Mouse (Mus musculus) olfactory bulb, adult 2 months (tissue): Measurements from ENCODE around the gene Fbxo21.

Experiments used
- CTCF ChIP-seq: fragments of 200-500 bp; IDR thresholded peaks from 2 replicates; pipeline ENCODE4 v1.5.1; 2012; ENCODE audit warnings: low read depth, mild to moderate bottlenecking, low read length, moderate library complexity; ENCODE audit not compliant: insufficient read depth
- POLR2A ChIP-seq: fragments of 200-500 bp; IDR thresholded peaks from 2 replicates; pipeline ENCODE4 v1.6.1; 2012; ENCODE audit warnings: mild to moderate bottlenecking, low read depth, low read length, moderate library complexity; ENCODE audit not compliant: insufficient read depth

DNA sequence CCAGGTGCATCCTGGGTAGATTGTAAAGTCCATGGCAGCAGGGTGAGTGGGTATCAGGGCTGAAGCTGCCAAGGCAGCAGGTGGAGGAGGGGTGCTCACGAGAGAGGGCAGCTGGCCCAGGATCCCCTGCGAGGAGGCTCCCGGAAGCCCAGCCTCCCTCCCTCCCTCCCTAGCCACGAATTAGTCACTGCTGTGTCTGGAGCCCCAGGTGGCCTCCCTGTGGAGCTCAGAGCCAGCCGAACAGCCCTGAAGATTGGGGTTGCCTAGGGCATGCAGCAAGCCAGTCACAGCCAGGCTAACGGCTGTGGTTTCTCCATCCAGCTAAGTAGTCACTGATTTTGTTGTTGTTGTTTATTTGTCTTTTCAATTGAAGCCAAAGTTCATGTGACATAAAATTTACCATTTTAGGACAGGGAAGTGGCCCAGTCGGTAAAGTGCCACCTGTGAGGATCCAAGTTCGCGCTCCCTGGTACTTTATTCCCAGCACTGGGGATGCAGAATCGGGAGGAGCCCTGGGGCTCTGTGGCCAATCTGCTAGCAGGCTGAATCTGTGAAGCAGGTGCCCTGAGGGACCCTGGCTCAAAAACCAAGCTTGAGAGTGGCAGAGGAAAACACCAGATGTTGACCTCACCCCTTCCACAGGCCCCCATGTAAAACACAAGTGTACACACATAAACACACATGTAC is 61.4 kb downstream of the Fbxo21 start:
- TF ChIP-seq CTCF (no peak), POLR2A (no peak)
